Mouse (Mus musculus) G1E (cell line): ENCODE measurements around the gene Cutal.

Experiments used
- CTCF ChIP-seq: IDR thresholded peaks from 2 replicates; pipeline ENCODE4 v1.5.1; 2012; ENCODE audit warnings: low read depth, low read length, inconsistent platforms, mixed read lengths
- POLR2AphosphoS5 ChIP-seq: IDR thresholded peaks from 2 replicates; pipeline ENCODE4 v1.6.1; 2012; ENCODE audit warnings: low read depth, low read length, inconsistent platforms; ENCODE audit not compliant: insufficient replicate concordance

- TF ChIP-seq CTCF = no peak
- TF ChIP-seq POLR2AphosphoS5 = no peak
Measured at GRCm38 (mm10) chr2:34901726-34902125, 27.5 kb downstream of the Cutal start.
